Mouse (Mus musculus): Measurements from ENCODE around the gene Cacna1f.

Gene Cacna1f

DNA sequence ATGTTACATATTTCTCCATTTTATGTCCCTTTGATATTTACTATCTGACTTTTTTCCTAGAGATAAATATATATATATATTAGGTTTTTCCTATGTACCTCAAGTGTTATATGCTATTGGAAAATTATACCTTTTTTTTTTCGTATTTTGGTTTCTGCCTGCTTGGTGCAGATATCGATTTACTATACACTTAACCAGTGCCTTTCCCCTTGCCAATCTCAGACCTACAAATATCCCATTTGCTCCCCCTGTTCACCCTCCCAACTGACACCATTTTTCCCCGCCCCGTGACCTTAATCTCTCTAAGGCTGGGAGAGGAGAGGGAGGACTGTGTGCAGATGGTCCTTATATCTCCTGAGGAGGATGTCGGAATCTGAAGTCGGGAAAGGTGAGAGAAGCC is at the start of gene Cacna1f:
Gene Cacna1f (plus strand): TSS at position 301 of the 400 bp plus-strand sequence.
- no peak for DNase-seq (ENCODE audit: low spot score)

- DNase-seq (ENCODE audit: low spot score): no peak
These were observed 43.8 kb upstream of the Cacna1f start for GRCm38 (mm10) chrX:7563076-7563475.

- no peak for DNase-seq (ENCODE audit: low spot score)
These were observed 40.5 kb upstream of the Cacna1f start for GRCm38 (mm10) chrX:7566352-7566751.

DNA sequence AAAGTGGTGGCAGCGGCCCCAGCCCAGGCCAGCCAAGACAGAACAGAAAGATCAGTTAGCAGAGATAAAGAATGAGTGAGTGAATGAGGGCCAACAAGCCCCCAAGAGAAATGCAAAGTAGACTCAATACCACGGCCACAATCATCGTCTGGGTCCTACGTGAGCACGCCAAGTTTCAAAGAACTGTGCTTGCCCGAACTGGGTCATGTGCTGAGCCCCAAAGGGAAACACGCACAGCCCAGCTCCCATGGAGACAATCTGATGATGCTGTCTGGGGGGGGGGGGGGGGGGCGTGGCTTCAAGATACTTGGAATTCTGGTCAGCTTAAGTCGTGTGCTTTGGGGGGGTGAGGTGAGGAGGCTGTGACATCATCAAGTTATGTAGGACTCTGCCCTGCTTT is 39.4 kb upstream of the Cacna1f start:
- no peak for DNase-seq (ENCODE audit: low spot score)

DNA sequence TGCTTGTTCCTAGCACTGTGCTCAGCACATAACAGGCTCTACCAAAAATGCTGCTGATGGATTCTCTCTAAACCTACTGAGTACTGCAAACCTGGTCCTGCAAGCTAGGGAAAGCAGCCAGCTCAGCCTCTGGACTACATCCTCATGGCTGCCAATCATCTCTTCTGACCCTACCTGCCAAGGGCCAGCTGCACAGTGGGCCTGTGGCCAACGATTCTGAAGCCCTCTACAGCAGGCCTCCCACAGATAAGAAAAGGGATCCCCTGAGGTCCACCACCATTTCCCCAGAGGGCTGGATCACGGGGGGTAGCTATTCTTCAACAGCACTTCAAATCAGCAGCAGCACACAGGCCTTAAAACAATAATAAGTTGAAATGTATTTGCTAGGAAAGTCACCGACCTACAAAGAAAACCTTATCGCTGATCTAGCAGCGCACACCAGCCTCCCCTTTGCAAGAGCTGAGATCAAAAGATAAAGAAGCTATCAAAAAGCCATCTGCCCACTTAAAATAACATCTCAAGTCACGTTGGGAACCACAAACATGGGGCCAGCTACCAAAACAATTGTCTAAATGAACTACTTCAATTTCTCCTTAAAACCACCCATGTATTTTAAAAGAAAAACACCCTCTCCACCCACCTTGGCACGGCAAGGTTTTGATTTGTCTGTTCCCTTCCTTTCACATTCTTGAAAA is 36.3 kb upstream of the Cacna1f start:
- DNase-seq (ENCODE audit: low spot score): no peak

- no peak for DNase-seq (ENCODE audit: low spot score)
These were observed 35.2 kb upstream of the Cacna1f start for GRCm38 (mm10) chrX:7571565-7572136.

DNA sequence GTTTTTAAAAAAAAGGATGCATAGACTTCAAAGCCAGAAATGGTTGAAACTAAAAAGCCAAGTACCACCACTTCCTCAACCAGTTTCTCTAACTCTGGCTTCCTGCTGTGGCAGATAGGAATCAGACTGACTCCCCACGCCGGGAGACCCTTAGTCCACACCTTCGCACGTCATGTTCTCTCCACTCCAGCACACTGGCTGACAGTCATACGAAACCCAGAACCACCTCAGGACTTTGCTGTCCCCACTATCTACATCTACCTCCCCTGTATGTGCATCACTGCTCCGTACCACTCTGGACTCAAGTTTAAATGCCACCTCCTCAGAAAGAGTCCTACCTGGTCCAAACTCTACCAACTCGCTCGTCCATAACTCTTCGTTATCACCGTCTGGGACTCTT is 34.4 kb upstream of the Cacna1f start:
- DNase-seq (ENCODE audit: low spot score): no peak

DNA sequence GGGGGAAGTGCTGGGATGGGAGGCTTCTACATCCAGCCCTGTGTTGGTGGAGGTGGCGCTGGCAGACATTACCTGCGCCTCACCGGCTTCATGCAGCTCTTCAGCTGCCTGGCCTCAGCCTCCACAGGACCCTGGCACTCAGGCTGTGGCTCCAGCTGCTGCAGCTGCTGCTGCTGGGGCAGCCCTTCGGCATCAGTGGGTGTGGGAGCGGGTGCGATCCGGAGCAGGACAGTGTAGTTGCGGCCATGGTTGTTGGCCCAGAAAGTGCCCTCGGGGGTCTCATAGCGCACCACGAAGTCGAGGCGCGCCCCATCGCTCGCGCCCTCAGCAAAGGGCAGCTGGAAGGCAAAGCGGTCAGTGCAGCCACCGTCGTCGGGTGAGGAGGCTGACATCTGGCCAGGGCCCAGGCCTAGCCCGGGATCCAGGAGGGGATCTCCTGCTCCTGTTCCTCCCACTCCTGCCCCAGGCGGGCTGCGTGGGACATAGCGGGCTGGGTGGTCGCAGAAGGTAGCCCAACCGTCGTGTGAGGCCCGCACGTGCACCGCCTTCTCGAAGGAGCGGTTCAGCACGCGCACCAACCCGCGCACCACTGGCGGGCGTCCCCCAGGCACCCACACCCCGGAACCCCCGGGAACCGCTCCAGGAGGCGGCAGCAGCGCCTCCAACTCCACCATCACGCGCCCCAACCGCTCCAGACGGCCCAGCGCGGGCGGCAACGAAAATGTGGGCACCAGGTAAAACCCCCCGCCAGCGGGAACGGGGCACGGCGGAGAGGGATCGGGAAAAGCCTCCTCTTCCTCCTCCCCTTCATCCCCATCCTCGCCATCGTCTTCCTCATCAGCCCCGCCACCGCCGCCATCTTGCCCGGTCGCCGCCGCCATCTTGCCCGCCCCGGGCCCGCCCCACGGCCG is 33.5 kb upstream of the Cacna1f start, which contains the start of gene Foxp3:
Gene Foxp3 (plus strand): TSS at position 469 of the 911 bp plus-strand sequence.
- DNase-seq (ENCODE audit: low spot score): peak; percentile 7

DNA sequence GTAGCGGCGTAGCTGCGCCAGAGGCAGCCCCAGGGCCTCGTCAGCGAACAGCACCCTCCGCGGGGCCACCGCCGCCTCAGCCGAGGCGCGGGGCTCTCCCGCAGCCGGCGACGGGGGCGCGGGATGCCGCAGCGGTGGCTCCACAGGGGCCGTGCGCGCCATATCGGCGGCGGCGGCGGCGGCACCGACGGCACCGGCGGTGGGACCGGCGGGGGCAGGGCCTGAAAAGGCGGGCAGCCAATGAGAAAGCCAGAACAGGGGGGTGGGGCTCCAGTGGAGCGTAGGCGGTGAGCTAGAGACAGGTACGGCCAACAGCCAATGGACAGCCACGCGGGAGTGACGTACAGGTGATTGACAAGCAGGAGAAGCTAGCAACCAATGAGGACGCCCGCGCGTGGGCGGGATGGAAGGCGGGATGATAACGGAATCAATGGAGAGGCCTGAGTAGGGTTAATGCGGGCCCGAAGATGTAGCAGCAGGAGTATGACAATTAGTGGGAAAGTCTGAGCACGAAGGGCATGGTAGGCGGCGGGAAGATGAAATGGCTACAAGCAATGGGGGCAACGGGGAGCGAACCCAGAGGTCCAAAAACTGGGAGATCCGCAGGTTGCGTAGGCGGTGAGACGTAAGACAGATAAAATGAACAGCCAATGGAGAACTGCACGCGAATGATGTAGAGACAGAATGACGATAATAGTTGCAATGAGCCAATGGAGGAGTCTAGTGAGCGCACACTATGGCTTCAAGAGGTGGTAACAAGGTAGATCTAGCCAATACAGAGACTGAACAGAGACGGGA is 32.6 kb upstream of the Cacna1f start, which contains the start of gene Ppp1r3f:
Gene Ppp1r3f (minus strand): TSS at position 197 of the 798 bp plus-strand sequence.
- peak; percentile 65 for DNase-seq (ENCODE audit: low spot score)

DNA sequence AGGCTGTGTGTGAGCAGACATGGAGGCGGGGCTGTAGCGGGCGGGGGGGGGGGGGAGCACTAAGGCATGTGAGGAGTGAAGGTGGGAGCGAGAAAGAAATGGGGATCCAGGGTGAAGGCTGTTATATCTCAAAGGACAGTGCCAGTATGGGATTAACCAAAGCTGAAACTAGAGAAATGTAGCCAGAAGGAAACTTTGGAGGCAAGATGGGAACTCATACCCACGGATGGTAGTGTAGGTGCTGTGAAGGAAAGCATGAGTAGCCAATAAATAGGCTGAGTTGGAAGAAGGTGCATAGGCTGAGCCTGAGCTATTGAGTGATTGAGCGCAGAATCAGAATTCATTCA is 32.0 kb upstream of the Cacna1f start:
- DNase-seq (ENCODE audit: low spot score): no peak

DNA sequence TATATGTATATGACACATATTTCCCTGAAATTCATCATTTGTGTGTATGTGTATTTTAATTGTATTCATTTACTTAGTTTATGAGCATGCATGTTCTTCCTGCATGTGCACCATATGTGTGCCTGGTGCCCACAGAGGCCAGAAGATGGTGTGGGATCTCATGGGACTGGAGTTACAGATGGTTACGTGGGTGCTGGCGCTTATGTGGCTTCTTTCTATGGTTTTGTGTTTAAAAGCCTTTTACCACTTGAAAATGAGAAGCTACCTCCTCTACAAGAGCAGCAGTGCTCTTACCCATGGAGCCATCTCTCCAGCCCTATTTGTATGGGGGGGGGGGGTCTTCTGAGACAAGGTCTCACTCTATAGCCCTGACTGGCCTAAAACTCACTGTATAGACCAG is 25.7 kb upstream of the Cacna1f start:
- DNase-seq (ENCODE audit: low spot score): no peak

DNA sequence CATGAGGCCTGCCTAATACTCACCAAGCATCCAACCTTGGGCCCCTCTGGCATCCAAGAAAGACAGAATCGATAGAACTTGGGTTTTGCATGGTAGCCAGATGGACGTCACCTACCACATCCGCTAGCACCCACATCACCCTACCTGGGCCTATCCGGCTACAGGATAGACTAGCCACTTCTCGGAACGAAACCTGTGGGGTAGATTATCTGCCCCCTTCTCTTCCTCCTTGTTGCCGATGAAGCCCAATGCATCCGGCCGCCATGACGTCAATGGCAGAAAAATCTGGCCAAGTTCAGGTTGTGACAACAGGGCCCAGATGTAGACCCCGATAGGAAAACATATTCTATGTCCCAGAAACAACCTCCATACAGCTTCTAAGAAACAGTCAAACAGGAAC is 23.0 kb upstream of the Cacna1f start:
- no peak for DNase-seq (ENCODE audit: low spot score)

- DNase-seq (ENCODE audit: low spot score): no peak
These were observed 20.5 kb upstream of the Cacna1f start for GRCm38 (mm10) chrX:7586356-7586755.

GRCm38 (mm10) chrX:7595371-7595770 is 11.5 kb upstream of the Cacna1f start:
- no peak for DNase-seq (ENCODE audit: low spot score)

DNA sequence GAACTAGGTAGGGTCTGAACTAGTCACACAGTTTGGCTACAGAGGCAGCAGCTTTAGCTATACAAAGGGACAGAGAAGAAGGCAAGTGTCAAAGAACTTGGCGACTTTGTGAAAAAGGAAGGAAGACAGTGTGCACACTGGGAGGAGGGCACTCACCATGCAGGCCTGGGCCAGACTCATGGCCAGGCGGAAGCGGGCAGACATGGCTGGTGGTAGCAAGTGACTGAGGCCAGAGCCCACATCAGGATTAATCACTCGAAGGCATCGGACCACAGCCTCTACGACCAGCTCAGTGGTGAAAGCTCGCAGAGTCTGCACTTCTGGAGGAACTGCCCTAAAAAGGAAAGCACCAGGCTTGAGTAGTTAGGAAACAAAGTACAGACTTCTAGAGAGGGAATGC is 2.9 kb upstream of the Cacna1f start:
- DNase-seq (ENCODE audit: low spot score): no peak

DNA sequence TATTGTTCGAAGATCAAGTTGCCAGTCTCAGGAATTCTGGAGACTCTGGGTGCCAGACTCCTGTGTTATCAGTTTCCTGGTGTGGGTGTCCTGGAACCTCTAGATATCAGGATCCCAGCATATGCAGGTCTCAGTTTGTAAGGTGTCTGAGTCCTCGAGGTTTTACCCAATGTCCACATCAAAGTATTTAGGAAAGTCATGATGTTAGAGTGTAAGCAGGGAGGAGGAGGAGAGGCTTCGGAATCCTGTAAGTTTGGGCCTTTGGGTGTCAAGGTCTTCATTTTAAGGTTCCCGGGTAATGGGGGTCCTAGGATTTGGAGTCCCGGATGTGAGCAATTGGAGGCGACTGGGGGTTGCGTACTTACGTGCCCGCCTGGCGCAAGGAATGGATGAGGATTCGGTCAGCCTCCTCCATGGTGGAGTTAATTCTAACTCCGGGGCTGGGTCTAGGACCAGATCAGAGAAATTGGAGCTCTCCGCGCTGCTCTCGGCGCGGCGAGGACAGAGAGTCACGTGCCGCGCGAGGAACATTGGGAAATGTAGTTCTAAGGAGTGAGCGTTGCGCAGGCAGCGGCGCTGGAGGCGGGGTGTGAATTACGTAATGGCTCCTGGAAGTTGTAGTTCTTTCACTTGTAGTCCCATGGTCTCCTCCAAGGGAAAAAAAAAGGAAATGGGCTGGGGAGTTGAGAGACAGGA is 1.9 kb upstream of the Cacna1f start, which contains the start of gene Ccdc22:
Gene Ccdc22 (minus strand): TSS at position 639 of the 696 bp plus-strand sequence.
- peak; percentile 33 for DNase-seq (ENCODE audit: low spot score)

DNA sequence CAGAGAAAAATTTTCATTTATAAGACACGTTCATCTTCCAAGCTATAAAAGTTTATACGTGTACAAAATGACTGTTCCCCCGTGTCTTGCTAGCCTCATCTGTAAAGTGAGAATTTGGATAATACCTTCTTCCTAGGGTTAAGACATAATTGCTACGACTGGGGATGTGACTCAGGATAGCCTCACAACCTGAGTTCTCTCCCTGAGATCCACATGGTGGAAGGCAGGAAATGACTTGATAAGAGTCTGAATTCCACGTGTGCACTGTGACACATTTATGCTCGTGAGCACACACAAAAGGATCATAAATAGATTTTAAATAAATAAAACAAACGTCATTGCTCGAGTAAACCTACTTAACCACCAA is 1.3 kb upstream of the Cacna1f start:
- no peak for DNase-seq (ENCODE audit: low spot score)

- DNase-seq (ENCODE audit: low spot score): no peak
These were observed 3.2 kb downstream of the Cacna1f start for GRCm38 (mm10) chrX:7610035-7610434.

DNA sequence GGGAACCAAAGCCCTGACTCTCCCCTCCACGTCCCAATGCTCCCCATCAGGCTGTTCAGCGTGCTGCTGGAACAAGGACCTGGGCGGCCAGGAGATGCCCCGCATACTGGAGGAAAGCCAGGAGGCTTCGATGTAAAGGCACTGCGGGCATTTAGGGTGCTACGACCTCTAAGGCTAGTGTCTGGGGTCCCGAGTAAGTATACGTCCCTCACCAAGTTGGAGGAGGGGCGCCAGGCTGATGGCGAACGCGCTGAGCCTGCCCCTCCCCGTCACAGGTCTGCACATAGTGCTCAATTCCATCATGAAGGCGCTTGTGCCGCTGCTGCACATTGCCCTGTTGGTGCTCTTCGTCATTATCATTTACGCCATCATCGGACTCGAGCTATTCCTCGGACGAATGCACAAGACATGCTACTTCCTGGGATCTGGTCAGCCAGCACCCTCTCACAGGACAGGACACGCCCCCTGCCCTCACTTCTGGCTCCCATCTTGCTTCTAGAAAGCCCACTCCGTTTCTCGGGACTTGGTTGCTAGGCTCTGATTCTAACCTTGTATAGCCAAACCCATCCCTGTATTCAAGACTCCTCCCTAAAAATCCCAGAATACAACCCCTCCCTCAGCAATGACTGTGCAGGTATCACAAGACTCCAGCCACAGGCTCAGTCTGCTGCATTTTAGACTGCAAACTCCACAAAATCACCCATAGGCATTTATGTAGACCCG is 3.8 kb downstream of the Cacna1f start:
- DNase-seq (ENCODE audit: low spot score): no peak

DNA sequence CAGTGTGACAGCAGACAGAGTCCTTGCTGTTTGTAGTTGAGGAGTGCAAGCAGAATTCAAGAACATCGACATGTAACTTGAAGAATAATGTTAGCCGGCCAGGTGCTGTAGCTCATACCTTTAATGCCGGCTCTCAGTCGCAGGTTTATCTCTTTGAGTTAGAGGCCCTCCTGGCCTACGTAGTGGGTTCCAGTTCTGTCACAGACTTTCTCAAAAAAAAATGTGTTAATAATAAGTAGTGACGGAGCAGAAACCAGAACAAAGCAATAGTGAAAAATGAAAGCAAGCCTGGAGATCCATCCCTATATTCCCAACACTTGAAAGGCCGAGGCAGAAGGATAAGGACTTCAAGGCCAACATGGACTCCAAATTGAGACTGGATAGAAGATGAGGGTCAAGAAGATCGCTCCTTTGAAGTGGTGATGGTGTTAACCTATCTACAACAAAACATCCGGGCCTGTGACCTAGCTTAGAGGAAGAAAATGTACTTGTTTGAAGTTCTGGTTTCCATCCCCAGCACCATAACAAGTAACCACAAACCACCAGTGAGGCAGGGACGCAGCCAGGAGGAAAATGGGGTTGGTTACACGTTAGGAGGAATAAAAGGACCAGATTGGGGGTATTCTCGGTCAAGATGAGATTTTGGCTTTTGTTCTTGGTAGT is 11.1 kb downstream of the Cacna1f start:
- no peak for DNase-seq (ENCODE audit: low spot score)

Data from ovary, postnatal 10 days (tissue).